Mouse (Mus musculus): ENCODE measurements at regions not wholly inside any gene's neighbourhood (a gene's known extent, or its start where the extent isn't known, plus 50 kb on each side); places are given as distances from the start of the nearest gene placed in this dataset.
"Not testable (repeated sequence)": the region's sequence is repeated elsewhere in the genome, so short reads cannot be mapped to it uniquely, and the experiment has no call there.

- H3K4me3 ChIP-seq (replicated peaks), result no peak overlapping the region
- H3K9me3 ChIP-seq, result no peaks in the 10 kb centered on the region
- H3K36me3 ChIP-seq (replicated peaks; ENCODE audit: low read length), result no peaks in the 10 kb centered on the region
- no peaks in the 10 kb centered on the region for H3K4me1 ChIP-seq
- TF ChIP-seq GATA1 (IDR thresholded peaks at IDR 0.05; ENCODE audit: borderline replicate concordance, low read length) (no peak), FLI1 (IDR thresholded peaks at IDR 0.05; ENCODE audit: low read length) (no peak)
- H3K27me3 ChIP-seq (replicated peaks), result no peaks in the 10 kb centered on the region
These were observed 224.3 kb downstream of the Cetn3 start for GRCm38 (mm10) chr13:82007222-82007621.

GRCm38 (mm10) chr13:82039623-82040022 is 256.7 kb downstream of the Cetn3 start:
- no peak for TF ChIP-seq FLI1 (IDR thresholded peaks at IDR 0.05; ENCODE audit: low read length)
- no peak for TF ChIP-seq GATA1 (IDR thresholded peaks at IDR 0.05; ENCODE audit: borderline replicate concordance, low read length)

GRCm38 (mm10) chr13:82058131-82058731 is 275.4 kb downstream of the Cetn3 start:
- H3K27me3 ChIP-seq (replicated peaks), result no peaks in the 10 kb centered on the region
- no peaks in the 10 kb centered on the region for H3K9me3 ChIP-seq
- H3K4me3 ChIP-seq (replicated peaks), result no peak overlapping the region
- TF ChIP-seq FLI1 (IDR thresholded peaks at IDR 0.05; ENCODE audit: low read length) (no peak), GATA1 (IDR thresholded peaks at IDR 0.05; ENCODE audit: borderline replicate concordance, low read length) (no peak)
- no peaks in the 10 kb centered on the region for H3K4me1 ChIP-seq
- no peaks in the 10 kb centered on the region for H3K36me3 ChIP-seq (replicated peaks; ENCODE audit: low read length)

More at GRCm38 (mm10) chr13:82039623-82040022, 256.7 kb downstream of the Cetn3 start:
- Histone ChIP-seq H3K4me3 (replicated peaks) (peak overlapping the region; percentile 10), H3K4me1 (no peaks in the 10 kb centered on the region), H3K27me3 (replicated peaks) (no peaks in the 10 kb centered on the region), H3K36me3 (replicated peaks; ENCODE audit: low read length) (no peaks in the 10 kb centered on the region), H3K9me3 (no peaks in the 10 kb centered on the region)

- no peaks in the 10 kb centered on the region for H3K27me3 ChIP-seq (replicated peaks)
- TF ChIP-seq FLI1 (IDR thresholded peaks at IDR 0.05; ENCODE audit: low read length), result no peak
- no peak for TF ChIP-seq GATA1 (IDR thresholded peaks at IDR 0.05; ENCODE audit: borderline replicate concordance, low read length)
- H3K4me1 ChIP-seq, result no peaks in the 10 kb centered on the region
- no peaks in the 10 kb centered on the region for H3K9me3 ChIP-seq
- H3K36me3 ChIP-seq (replicated peaks; ENCODE audit: low read length), result no peaks in the 10 kb centered on the region
- no peak overlapping the region for H3K4me3 ChIP-seq (replicated peaks)
These were observed 276.0 kb downstream of the Cetn3 start for GRCm38 (mm10) chr13:82058872-82059271.

- Histone ChIP-seq H3K4me3 (replicated peaks) (no peak overlapping the region), H3K4me1 (no peaks in the 10 kb centered on the region), H3K27me3 (replicated peaks) (no peaks in the 10 kb centered on the region), H3K36me3 (replicated peaks; ENCODE audit: low read length) (no peaks in the 10 kb centered on the region), H3K9me3 (no peaks in the 10 kb centered on the region)
- TF ChIP-seq GATA1 (IDR thresholded peaks at IDR 0.05; ENCODE audit: borderline replicate concordance, low read length) (no peak), FLI1 (IDR thresholded peaks at IDR 0.05; ENCODE audit: low read length) (no peak)
These were observed 276.6 kb downstream of the Cetn3 start for GRCm38 (mm10) chr13:82059498-82059897.

GRCm38 (mm10) chr13:82063880-82064279 is 281.0 kb downstream of the Cetn3 start:
- H3K4me1 ChIP-seq; H3K4me3 ChIP-seq (replicated peaks); H3K27me3 ChIP-seq (replicated peaks); H3K9me3 ChIP-seq; H3K36me3 ChIP-seq (replicated peaks; ENCODE audit: low read length): not testable (repeated sequence)

- H3K36me3 ChIP-seq (replicated peaks; ENCODE audit: low read length), result no peaks in the 10 kb centered on the region
- no peaks in the 10 kb centered on the region for H3K4me1 ChIP-seq
- no peaks in the 10 kb centered on the region for H3K27me3 ChIP-seq (replicated peaks)
- TF ChIP-seq FLI1 (IDR thresholded peaks at IDR 0.05; ENCODE audit: low read length) (no peak), GATA1 (IDR thresholded peaks at IDR 0.05; ENCODE audit: borderline replicate concordance, low read length) (no peak)
- no peak overlapping the region for H3K4me3 ChIP-seq (replicated peaks)
- H3K9me3 ChIP-seq, result 0 out of 2 replicates have a peak, but pooled peaks cover 7% of the 10 kb centered on the region
These were observed 283.3 kb downstream of the Cetn3 start for GRCm38 (mm10) chr13:82066174-82066573.

- Histone ChIP-seq H3K9me3 (0 out of 2 replicates have a peak, but pooled peaks cover 7% of the 10 kb centered on the region), H3K36me3 (replicated peaks; ENCODE audit: low read length) (no peaks in the 10 kb centered on the region), H3K27me3 (replicated peaks) (no peaks in the 10 kb centered on the region), H3K4me1 (no peaks in the 10 kb centered on the region), H3K4me3 (replicated peaks) (no peak overlapping the region)
- TF ChIP-seq GATA1 (IDR thresholded peaks at IDR 0.05; ENCODE audit: borderline replicate concordance, low read length), result no peak
- no peak for TF ChIP-seq FLI1 (IDR thresholded peaks at IDR 0.05; ENCODE audit: low read length)
These were observed 283.9 kb downstream of the Cetn3 start for GRCm38 (mm10) chr13:82066674-82067270.

GRCm38 (mm10) chr13:82072449-82072848 is 289.6 kb downstream of the Cetn3 start:
- Histone ChIP-seq H3K9me3 (no peaks in the 10 kb centered on the region), H3K4me3 (replicated peaks) (no peak overlapping the region), H3K27me3 (replicated peaks) (no peaks in the 10 kb centered on the region), H3K4me1 (no peaks in the 10 kb centered on the region), H3K36me3 (replicated peaks; ENCODE audit: low read length) (no peaks in the 10 kb centered on the region)
- TF ChIP-seq FLI1 (IDR thresholded peaks at IDR 0.05; ENCODE audit: low read length) (no peak), GATA1 (IDR thresholded peaks at IDR 0.05; ENCODE audit: borderline replicate concordance, low read length) (no peak)

GRCm38 (mm10) chr13:82073343-82073742 is 290.5 kb downstream of the Cetn3 start:
- Histone ChIP-seq H3K27me3 (replicated peaks) (no peaks in the 10 kb centered on the region), H3K36me3 (replicated peaks; ENCODE audit: low read length) (no peaks in the 10 kb centered on the region), H3K4me3 (replicated peaks) (no peak overlapping the region), H3K9me3 (no peaks in the 10 kb centered on the region), H3K4me1 (no peaks in the 10 kb centered on the region)
- TF ChIP-seq GATA1 (IDR thresholded peaks at IDR 0.05; ENCODE audit: borderline replicate concordance, low read length), result no peak
- TF ChIP-seq FLI1 (IDR thresholded peaks at IDR 0.05; ENCODE audit: low read length), result no peak
